12 mouse cellular contexts compared by ENCODE assay signal in the genomic region with DNA sequence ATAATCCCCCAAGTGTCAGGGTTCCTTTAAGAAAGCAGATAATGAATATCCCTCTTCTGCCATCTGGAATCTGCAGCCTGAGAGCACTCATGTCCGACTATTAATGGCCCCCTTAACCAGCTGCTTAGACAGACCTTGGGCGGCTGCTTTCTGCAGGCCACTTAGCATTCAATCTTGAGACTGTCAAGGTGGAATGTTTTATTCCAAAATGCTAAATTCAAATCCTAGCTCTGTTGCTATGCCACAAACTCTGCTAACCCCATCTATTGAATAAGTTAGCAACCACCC.
"Had no signal": no experiment of that assay in that cellular context is flagged by ENCODE, and none has a peak within 500 bp of the region (broad histone marks: within the 10 kb centered on the region; RNA-seq: fewer than 3 reads in every experiment).

No protein-coding gene starts in this region.

- DNase-seq: kidney, adult 9 months; lung, adult 2 months; spleen, adult 18-20 months; thymus, adult 18-20 months; thymus, postnatal 14 days had no signal

- H3K4me3 ChIP-seq: limb, embryonic 13.5 days; megakaryocyte, embryonic 14.5 days; midbrain, embryonic 12.5 days; myocyte; neural tube, embryonic 15.5 days had no signal

- H3K9me3 ChIP-seq: limb, embryonic 13.5 days; midbrain, embryonic 12.5 days; neural tube, embryonic 15.5 days had no signal

- H3K9ac ChIP-seq: limb, embryonic 13.5 days; liver, embryonic 14.5 days; midbrain, embryonic 12.5 days; neural tube, embryonic 15.5 days had no signal

- H3K4me2 ChIP-seq: limb, embryonic 13.5 days; midbrain, embryonic 12.5 days; neural tube, embryonic 15.5 days had no signal

- H3K27ac ChIP-seq: limb, embryonic 13.5 days; liver, embryonic 14.5 days; macrophage; midbrain, embryonic 12.5 days had no signal

- H3K4me1 ChIP-seq: megakaryocyte, embryonic 14.5 days had no signal

- H3K27me3 ChIP-seq: megakaryocyte, embryonic 14.5 days; midbrain, embryonic 12.5 days; neural tube, embryonic 15.5 days had no signal

- H3K36me3 ChIP-seq: limb, embryonic 13.5 days; midbrain, embryonic 12.5 days; neural tube, embryonic 15.5 days had no signal
